Mouse (Mus musculus) liver, adult 2 months (tissue): ENCODE data around the gene Etfbkmt.

Experiments used
- CTCF ChIP-seq: fragments of 200-500 bp; IDR thresholded peaks from 2 replicates; pipeline ENCODE4 v1.5.1; 2011; ENCODE audit warnings: low read depth, low read length, control low read depth
- POLR2A ChIP-seq: fragments of 200-500 bp; IDR thresholded peaks from 2 replicates; pipeline ENCODE4 v1.6.1; 2011; ENCODE audit warnings: low read length, control low read depth; ENCODE audit not compliant: insufficient read depth; ENCODE audit errors: extremely low read depth

DNA sequence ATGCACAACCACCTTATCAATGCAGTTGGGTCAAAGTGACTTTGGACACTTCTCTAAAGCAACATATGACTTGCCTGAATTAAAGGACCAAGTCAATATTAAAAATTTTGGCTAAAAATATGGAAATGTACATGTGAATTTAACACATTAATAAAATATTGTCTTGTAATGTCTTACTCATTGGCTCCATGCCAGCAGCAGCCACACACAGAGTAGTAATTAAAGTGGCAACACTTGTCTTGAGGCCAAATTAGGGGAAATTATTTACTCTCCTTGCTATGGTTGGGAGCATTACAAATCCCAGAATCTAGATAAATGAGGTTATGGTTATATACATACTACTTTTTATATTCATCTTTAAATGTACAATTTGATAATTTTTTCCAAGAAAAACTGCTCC is 22.7 kb upstream of the Etfbkmt start:
- no peak for TF ChIP-seq POLR2A
- TF ChIP-seq CTCF, result no peak
